Comparison of ENCODE assay signal across 18 mouse cellular contexts in genomic region chr13:42958867-42959266, GRCm38 (mm10).
"Had no signal": no experiment of that assay in that cellular context is flagged by ENCODE, and none has a peak within 500 bp of the region (broad histone marks: within the 10 kb centered on the region; RNA-seq: fewer than 3 reads in every experiment).

No protein-coding gene starts in this region.

- ATAC-seq: midbrain, embryonic 16.5 days had no signal

- H3K9me3 ChIP-seq: midbrain, embryonic 10.5 days; midbrain, embryonic 12.5 days; neural tube, embryonic 13.5 days; neural tube, embryonic 15.5 days had no signal

- H3K4me3 ChIP-seq: midbrain, embryonic 10.5 days; midbrain, embryonic 12.5 days; myocyte; neural tube, embryonic 13.5 days; neural tube, embryonic 15.5 days had no signal

- H3K9ac ChIP-seq: lung, embryonic 14.5 days; midbrain, embryonic 12.5 days; neural tube, embryonic 13.5 days; neural tube, embryonic 15.5 days had no signal

- H3K27me3 ChIP-seq: midbrain, embryonic 12.5 days; neural tube, embryonic 13.5 days; neural tube, embryonic 15.5 days had no signal

- H3K27ac ChIP-seq: midbrain, embryonic 10.5 days; midbrain, embryonic 12.5 days; neural tube, embryonic 13.5 days; neural tube, embryonic 15.5 days had no signal

- DNase-seq: lung, embryonic 14.5 days; lung, postnatal 10 days; lung, postnatal 4 days; midbrain, embryonic 14.5 days; retina, postnatal 1 day; right cerebral cortex, adult 18-20 months; right cerebral cortex, postnatal 25 days; right cerebral cortex, postnatal 4 days; spleen, adult 18-20 months; thymus, adult 18-20 months; thymus, postnatal 14 days; thymus, postnatal 36 days had no signal

- H3K36me3 ChIP-seq: midbrain, embryonic 10.5 days; midbrain, embryonic 12.5 days; neural tube, embryonic 13.5 days; neural tube, embryonic 15.5 days had no signal

- H3K4me2 ChIP-seq: lung, embryonic 14.5 days; midbrain, embryonic 12.5 days; neural tube, embryonic 13.5 days; neural tube, embryonic 15.5 days had no signal

- H3K4me1 ChIP-seq: midbrain, embryonic 10.5 days; midbrain, embryonic 12.5 days; neural tube, embryonic 13.5 days; neural tube, embryonic 15.5 days had no signal
